Mouse (Mus musculus) G1E (cell line): Measurements from ENCODE around the gene Ccdc36. TPM values are rescaled to one million over a fixed set of nuclear protein-coding genes. Genes with fewer than 3 reads are reported as not detected.

Experiments
- ATAC-seq: 2 replicates; pipeline ENCODE4 v1.8.0; 2016; ENCODE audit warnings: mild to moderate bottlenecking; ENCODE audit not compliant: insufficient number of reproducible peaks, poor library complexity, low FRiP score, severe bottlenecking; ENCODE audit errors: extremely low read depth
- DNase-seq: peaks from one replicate; pipeline ENCODE4 v3.0.0; 2012; ENCODE audit warnings: low spot score
- H3K27me3 ChIP-seq: 2 replicates; pipeline ENCODE4 v1.6.1; 2012; ENCODE audit warnings: mild to moderate bottlenecking, low read length, inconsistent platforms; ENCODE audit not compliant: insufficient read depth
- H3K36me3 ChIP-seq: replicated peaks from 2 replicates; pipeline ENCODE3; 2012; ENCODE audit warnings: mild to moderate bottlenecking, inconsistent platforms
- H3K4me1 ChIP-seq: 2 replicates; pipeline ENCODE4 v1.6.1; 2012; ENCODE audit warnings: low read depth, low read length, inconsistent platforms, mixed read lengths; ENCODE audit not compliant: insufficient read depth
- H3K4me3 ChIP-seq: 2 replicates; pipeline ENCODE4 v1.5.1; 2012; ENCODE audit warnings: low read depth, mild to moderate bottlenecking, inconsistent platforms, low read length, moderate library complexity, mixed read lengths
- H3K9me3 ChIP-seq: replicated peaks from 2 replicates; pipeline ENCODE4 v1.6.1; 2012; ENCODE audit warnings: inconsistent platforms
- CTCF ChIP-seq: IDR thresholded peaks from 2 replicates; pipeline ENCODE4 v1.5.1; 2012; ENCODE audit warnings: low read depth, low read length, inconsistent platforms, mixed read lengths
- GATA1 ChIP-seq: IDR thresholded peaks from 2 replicates; pipeline ENCODE4 v1.6.1; 2012; ENCODE audit warnings: borderline replicate concordance, low read length, inconsistent platforms, mixed read lengths
- GATA2 ChIP-seq: IDR thresholded peaks from 2 replicates; pipeline ENCODE4 v1.6.1; 2012; ENCODE audit warnings: low read depth, low read length, inconsistent platforms, borderline replicate concordance
- POLR2AphosphoS5 ChIP-seq: IDR thresholded peaks from 2 replicates; pipeline ENCODE4 v1.6.1; 2012; ENCODE audit warnings: low read depth, low read length, inconsistent platforms; ENCODE audit not compliant: insufficient replicate concordance
- TAL1 ChIP-seq: conservative IDR thresholded peaks from 2 replicates; pipeline ENCODE4 v1.6.1; 2012; ENCODE audit warnings: low read depth, low read length, inconsistent platforms, mixed read lengths
- polyA plus RNA-seq: library from polyadenylated mRNA; stranded (reverse); fragments of >175 nt; gene quantifications from 2 replicates; pipeline ENCODE4 v1.2.3, GENCODE M21; 2012
- total RNA-seq, 2 experiments: library from RNA; stranded (forward) in 1 of 2; stranded (reverse) in 1 of 2; fragments of 200-1000 nt in 1 of 2; fragments of >200 nt in 1 of 2; fragmentation: Nextera tagmentation in 1 of 2; gene quantifications; 2 replicates each; pipeline ENCODE4 v1.2.3; 2014 to 2017

The Ccdc36 gene
- total and polyA plus RNA-seq, 3 experiments = 0.22 TPM; not detected in 2

DNA sequence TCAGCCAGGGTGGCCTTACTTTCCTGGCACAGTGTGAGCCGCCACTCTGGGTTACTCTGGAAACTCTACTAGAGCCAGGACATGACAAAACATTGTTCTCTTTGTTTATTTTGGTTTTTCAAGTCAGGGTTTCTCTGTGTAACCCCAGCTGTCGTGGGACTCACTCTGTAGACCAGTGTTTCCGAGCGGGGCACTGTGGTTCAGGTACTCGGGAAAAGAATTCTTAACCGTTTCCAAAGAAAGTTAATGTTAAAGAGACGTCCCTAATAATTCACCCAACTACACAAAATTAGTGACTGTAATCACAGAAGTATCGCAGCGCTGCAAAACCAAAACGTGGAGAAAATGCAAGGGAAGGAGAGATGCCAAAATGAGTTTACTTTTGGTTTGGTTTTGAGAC, 39.7 kb downstream of the Ccdc36 start:
- no peaks in the 10 kb centered on the region for H3K9me3 ChIP-seq
- DNase-seq (no peak), ATAC-seq (no peak)
- H3K4me1 ChIP-seq = no peaks in the 10 kb centered on the region; the same call in 1 of the 2 replicates
- H3K4me3 ChIP-seq = no peak overlapping the region
- TF ChIP-seq GATA2 (no peak), GATA1 (no peak), POLR2AphosphoS5 (no peak), CTCF (no peak), TAL1 (no peak)
- no peaks in the 10 kb centered on the region for H3K27me3 ChIP-seq
- H3K36me3 ChIP-seq = peaks cover 96% of the 10 kb centered on the region

DNA sequence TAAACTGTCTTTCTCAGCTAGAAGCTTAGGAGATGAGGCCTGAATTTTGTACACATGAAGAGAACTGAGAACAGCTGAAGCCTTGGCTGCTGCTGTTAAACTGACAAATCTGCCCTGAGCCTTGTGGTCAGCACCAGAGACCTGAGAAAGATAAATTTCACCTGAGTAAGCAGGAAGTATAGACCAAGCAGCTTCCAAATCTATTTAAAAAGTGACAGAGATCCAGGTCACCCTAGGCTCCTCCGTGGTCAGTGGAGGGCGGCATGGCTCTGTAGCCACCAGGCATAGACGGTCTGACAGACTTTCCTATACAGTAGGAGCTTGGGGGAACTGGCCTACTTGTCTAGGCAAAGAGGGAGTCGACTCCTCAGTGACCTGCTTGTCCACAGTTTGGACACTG, 41.5 kb downstream of the Ccdc36 start:
- TF ChIP-seq POLR2AphosphoS5 (no peak), CTCF (no peak), GATA2 (no peak), GATA1 (no peak), TAL1 (no peak)
- DNase-seq = no peak

DNA sequence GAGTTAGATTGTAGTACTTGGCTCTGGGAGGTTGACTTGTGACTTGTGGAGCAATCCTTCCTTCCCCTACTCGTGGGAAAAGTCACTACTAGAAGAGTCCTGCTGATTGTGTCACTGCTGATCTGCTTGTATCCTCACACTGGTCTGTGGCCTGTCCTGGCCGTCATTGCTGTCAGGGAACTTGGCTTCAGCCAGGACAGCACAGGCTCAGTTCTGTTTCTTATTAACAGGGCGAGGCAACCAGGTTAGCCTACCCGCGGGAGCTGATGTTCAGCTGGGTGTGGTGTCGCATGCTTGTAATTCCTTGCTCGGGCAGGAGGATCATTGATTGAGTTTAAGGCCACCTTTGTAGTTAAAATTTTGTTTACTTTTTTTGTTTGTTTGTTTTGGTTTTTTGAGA, 43.3 kb downstream of the Ccdc36 start:
- peaks cover 95% of the 10 kb centered on the region for H3K36me3 ChIP-seq
- H3K4me3 ChIP-seq = no peak overlapping the region
- H3K27me3 ChIP-seq = no peaks in the 10 kb centered on the region
- no peaks in the 10 kb centered on the region for H3K4me1 ChIP-seq
- no peak for TF ChIP-seq GATA1
- no peak for TF ChIP-seq POLR2AphosphoS5
- TF ChIP-seq TAL1 = no peak
- TF ChIP-seq CTCF = no peak
- no peak for TF ChIP-seq GATA2
- no peak for DNase-seq
- H3K9me3 ChIP-seq = no peaks in the 10 kb centered on the region
- ATAC-seq = no peak

More for the DNA sequence above, 41.5 kb downstream of the Ccdc36 start:
- no peaks in the 10 kb centered on the region for H3K9me3 ChIP-seq
- H3K4me1 ChIP-seq = no peaks in the 10 kb centered on the region
- ATAC-seq = no peak
- H3K27me3 ChIP-seq = no peaks in the 10 kb centered on the region
- H3K4me3 ChIP-seq = no peak overlapping the region
- H3K36me3 ChIP-seq = peaks cover 95% of the 10 kb centered on the region

- no peak overlapping the region for H3K4me3 ChIP-seq
- DNase-seq = no peak
- no peaks in the 10 kb centered on the region for H3K9me3 ChIP-seq
- TF ChIP-seq CTCF = no peak
- no peak for TF ChIP-seq TAL1
- TF ChIP-seq GATA2 = no peak
- TF ChIP-seq POLR2AphosphoS5 = no peak
- TF ChIP-seq GATA1 = no peak
- peaks cover 95% of the 10 kb centered on the region for H3K36me3 ChIP-seq
- no peaks in the 10 kb centered on the region for H3K27me3 ChIP-seq
- ATAC-seq = no peak
- H3K4me1 ChIP-seq = no peaks in the 10 kb centered on the region
Observed at GRCm38 (mm10) chr9:108381382-108381781, 46.9 kb downstream of the Ccdc36 start.

- Histone ChIP-seq H3K4me3 (no peak overlapping the region), H3K9me3 (no peaks in the 10 kb centered on the region), H3K27me3 (no peaks in the 10 kb centered on the region), H3K36me3 (peaks cover 95% of the 10 kb centered on the region), H3K4me1 (no peaks in the 10 kb centered on the region)
- DNase-seq (no peak), ATAC-seq (no peak)
- TF ChIP-seq GATA1 = no peak
- no peak for TF ChIP-seq TAL1
- no peak for TF ChIP-seq CTCF
- no peak for TF ChIP-seq GATA2
- TF ChIP-seq POLR2AphosphoS5 = no peak
Observed at GRCm38 (mm10) chr9:108379294-108379693, 49.0 kb downstream of the Ccdc36 start.

- H3K4me3 ChIP-seq = no peak overlapping the region
- H3K9me3 ChIP-seq = no peaks in the 10 kb centered on the region
- H3K4me1 ChIP-seq = no peaks in the 10 kb centered on the region
- no peak for DNase-seq
- no peaks in the 10 kb centered on the region for H3K27me3 ChIP-seq
- peaks cover 95% of the 10 kb centered on the region for H3K36me3 ChIP-seq
- TF ChIP-seq GATA1 (no peak), CTCF (no peak), TAL1 (no peak), POLR2AphosphoS5 (no peak), GATA2 (no peak)
- ATAC-seq = no peak
Observed at GRCm38 (mm10) chr9:108378736-108379135, 49.5 kb downstream of the Ccdc36 start.
